Mouse (Mus musculus): ENCODE measurements around the gene Apba2. TPM values are rescaled to one million over a fixed set of nuclear protein-coding genes. Genes with fewer than 3 reads are reported as not detected.

Gene Apba2
- polyA plus RNA-seq, 1 experiment from 2014 or later = 106 TPM

DNA sequence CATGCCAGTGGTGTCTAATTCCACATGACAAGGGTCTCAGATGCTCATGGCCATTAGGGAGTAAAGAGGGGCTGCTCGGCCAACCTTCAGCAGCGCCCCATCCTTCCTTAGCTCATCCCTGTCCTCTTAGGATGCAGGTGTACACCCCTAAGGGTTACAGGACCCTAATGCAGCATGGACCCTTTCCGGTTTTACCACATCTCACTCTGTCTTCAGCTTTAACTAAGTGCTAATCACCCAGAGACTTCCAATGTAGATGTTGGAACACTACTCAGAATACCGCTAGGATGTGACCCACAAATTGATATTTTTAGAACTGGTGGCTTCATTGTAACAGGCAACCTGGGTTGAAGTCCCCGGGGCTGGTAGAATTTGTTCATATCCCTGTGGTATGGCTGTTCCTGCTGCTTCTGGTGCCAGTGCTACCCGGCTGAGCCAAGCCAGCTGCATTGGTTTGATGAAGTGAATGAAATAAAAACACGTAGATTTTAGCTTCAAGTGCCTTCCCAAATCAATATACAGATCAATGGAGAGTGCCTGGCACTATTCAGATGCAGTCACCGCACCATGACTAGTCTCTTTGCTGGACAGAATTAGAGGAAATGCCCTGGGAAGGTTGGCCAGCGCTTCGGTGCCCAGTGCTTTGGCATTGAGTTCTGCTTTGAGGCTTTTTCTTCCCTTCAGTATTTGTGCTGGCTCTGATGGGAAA, 178.4 kb downstream of the Apba2 start:
- no peaks in the 10 kb centered on the region for H3K27me3 ChIP-seq
- ATAC-seq (ENCODE audit: low FRiP score) = no peak

DNA sequence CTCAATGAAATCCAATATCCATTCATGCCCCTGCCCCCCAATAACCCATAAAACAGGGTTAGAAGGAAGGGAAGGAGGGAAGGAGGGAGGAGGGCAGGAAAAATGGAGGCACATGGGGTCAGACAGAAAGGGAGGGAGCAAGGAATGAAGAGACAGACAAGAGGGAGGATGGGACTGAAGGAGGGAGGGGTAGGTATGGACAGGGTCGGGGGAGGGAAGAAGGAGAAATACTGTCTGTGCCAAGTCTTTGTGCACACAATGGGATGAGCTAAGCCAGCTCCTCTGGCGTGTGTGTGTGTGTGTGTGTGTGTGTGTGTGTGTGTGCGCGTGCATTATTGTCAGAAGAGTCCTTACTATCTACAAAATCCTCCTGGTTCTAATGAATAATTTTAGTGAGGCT, 183.4 kb downstream of the Apba2 start:
- peaks cover 8% of the 10 kb centered on the region; the same call in 1 of the 2 replicates for H3K4me1 ChIP-seq
- no peak overlapping the region for H3K4me3 ChIP-seq (replicated peaks)
- H3K36me3 ChIP-seq (replicated peaks) = no peaks in the 10 kb centered on the region
- 0 out of 2 replicates have a peak, but pooled peaks have one; percentile 41 for ATAC-seq (ENCODE audit: low FRiP score)
- no peaks in the 10 kb centered on the region for H3K9me3 ChIP-seq
- H3K27me3 ChIP-seq = no peaks in the 10 kb centered on the region
- no peak overlapping the region for H3K27ac ChIP-seq
- WGBS = 91% methylated on average over 4 of the region's 4 CpGs
- H3K4me2 ChIP-seq = no peak overlapping the region
- no peak overlapping the region for H3K9ac ChIP-seq

More for the DNA sequence above, 178.4 kb downstream of the Apba2 start:
- Histone ChIP-seq H3K4me2 (no peak overlapping the region), H3K9ac (no peak overlapping the region), H3K4me1 (no peaks in the 10 kb centered on the region), H3K9me3 (no peaks in the 10 kb centered on the region), H3K27ac (no peak overlapping the region), H3K4me3 (replicated peaks) (no peak overlapping the region), H3K36me3 (replicated peaks) (no peaks in the 10 kb centered on the region)
- whole genome bisulfite sequencing = 94% methylated on average over 10 of the region's 10 CpGs

DNA sequence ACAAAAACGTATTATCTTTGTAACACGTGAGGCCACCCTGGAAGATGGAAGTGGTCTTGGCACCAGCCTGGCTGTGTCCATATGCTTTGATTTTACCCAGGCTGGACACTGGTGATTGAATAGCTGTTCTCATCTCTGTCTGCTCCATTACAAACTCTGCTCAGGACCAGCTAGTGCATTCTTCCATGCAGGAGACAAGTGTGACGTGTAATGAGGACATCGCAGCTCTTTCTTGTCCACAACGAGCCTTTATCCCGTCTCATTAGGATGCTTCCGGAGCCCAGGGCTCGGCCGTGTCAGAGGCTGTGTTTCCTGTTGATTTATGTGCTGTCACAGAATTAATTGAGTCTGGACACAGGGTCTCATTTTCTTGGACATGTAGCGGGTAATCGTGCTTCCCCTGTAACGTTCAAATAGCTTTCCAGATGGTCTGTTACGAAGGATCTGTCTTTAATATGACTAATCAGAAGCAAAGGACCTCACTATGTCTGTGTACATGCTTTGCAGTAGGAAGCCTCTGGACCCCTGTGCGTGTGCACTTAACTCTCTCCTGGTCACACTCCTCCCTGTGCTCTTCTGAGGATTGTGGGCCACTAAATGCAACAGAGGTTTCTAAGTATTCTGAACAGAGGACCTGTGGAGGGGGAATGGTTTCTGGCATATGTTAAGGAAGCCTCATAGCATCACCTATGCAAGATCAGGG, 186.8 kb downstream of the Apba2 start:
- peak overlapping the region; percentile 43; the same call in 1 of the 2 replicates for H3K27ac ChIP-seq
- H3K4me2 ChIP-seq = no peak overlapping the region
- no peak overlapping the region for H3K4me3 ChIP-seq (replicated peaks)

DNA sequence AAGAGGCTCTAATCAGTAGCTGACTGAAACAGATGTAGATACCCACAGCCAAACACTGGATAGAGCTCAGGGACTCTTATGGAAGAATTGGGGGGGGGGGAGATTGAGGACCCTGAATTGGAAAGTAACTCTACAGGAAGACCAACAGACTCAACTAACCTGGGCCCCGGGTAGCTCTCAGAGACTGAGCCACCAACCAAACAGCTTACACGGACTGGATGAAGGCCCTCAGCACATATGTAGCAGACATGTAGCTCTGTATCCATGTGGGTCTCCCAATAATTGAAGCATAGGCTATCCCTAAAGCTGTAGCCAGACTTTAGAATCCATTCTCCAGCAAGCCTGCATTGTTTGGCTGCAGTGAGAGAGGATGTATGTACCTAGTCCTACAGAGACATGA, 190.3 kb downstream of the Apba2 start:
- no peak for ATAC-seq (ENCODE audit: low FRiP score)
- H3K4me2 ChIP-seq = no peak overlapping the region
- peaks cover 22% of the 10 kb centered on the region for H3K4me1 ChIP-seq
- WGBS = 88% methylated on average over 2 of the region's 2 CpGs
- H3K27ac ChIP-seq = no peak overlapping the region
- peaks cover 12% of the 10 kb centered on the region for H3K36me3 ChIP-seq (replicated peaks)
- H3K9me3 ChIP-seq = no peaks in the 10 kb centered on the region
- no peak overlapping the region for H3K4me3 ChIP-seq (replicated peaks)
- no peaks in the 10 kb centered on the region for H3K27me3 ChIP-seq
- H3K9ac ChIP-seq = no peak overlapping the region

More for the DNA sequence above, 186.8 kb downstream of the Apba2 start:
- H3K4me1 ChIP-seq = peaks cover 8% of the 10 kb centered on the region; the same call in 1 of the 2 replicates
- no peaks in the 10 kb centered on the region for H3K9me3 ChIP-seq
- WGBS = 63% methylated on average over 14 of the region's 14 CpGs
- ATAC-seq (ENCODE audit: low FRiP score) = peak; percentile 57
- H3K9ac ChIP-seq = no peak overlapping the region
- H3K36me3 ChIP-seq (replicated peaks) = no peaks in the 10 kb centered on the region
- H3K27me3 ChIP-seq = no peaks in the 10 kb centered on the region

DNA sequence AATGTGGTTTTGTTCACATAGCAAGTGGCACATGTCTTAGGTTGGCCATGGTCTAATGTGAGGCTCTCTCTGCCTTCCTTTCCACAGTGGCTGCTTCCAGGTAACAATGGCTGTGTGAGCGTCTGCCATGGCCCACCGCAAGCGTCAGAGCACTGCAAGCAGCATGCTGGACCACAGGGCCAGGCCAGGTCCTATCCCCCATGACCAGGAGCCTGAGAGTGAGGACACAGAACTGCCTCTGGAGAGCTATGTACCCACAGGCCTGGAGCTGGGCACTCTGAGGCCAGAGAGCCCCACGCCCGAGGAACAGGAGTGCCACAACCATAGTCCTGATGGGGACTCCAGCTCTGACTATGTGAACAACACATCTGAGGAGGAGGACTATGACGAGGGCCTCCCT, 193.4 kb downstream of the Apba2 start:
- H3K27ac ChIP-seq = no peak overlapping the region
- peaks cover 28% of the 10 kb centered on the region for H3K4me1 ChIP-seq
- H3K4me2 ChIP-seq = no peak overlapping the region
- H3K4me3 ChIP-seq (replicated peaks) = no peak overlapping the region
- no peaks in the 10 kb centered on the region for H3K9me3 ChIP-seq
- no peak for ATAC-seq (ENCODE audit: low FRiP score)
- H3K9ac ChIP-seq = no peak overlapping the region
- no peaks in the 10 kb centered on the region for H3K27me3 ChIP-seq
- peaks cover 12% of the 10 kb centered on the region for H3K36me3 ChIP-seq (replicated peaks)
- 94% methylated on average over 6 of the region's 6 CpGs for WGBS

DNA sequence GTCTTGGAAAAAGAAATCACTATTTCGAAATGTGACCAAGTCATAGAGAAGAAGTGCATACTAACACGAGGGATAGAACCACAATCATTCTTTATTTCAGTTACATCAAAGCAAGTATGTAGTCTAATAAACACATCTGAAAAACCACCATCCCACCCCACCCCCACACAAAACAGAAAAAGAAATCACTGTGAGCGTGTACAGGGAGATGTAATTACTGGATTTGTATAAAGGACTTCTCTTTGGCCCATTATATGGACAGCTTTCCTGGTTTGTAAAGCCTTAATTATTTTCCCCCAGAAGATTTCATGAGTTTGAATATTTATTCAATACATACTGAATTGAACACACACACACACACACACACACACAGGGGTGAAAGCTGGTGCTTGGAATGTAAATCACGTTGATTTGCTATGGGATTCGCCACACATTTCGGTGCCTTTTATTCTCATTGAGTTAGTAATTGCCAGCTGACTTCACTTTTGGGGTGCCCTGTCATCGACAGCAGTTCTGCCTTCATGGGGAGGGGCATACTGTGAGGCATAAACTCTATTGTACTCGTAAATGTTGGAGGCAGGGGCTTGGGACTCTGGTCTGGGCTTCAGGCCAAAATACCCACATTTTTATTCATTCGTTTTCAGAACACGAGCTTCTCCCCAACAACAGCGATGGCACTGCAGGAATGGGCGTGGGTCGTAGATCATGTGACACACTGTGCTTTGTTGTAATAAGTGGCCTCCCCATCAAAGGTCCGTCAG, 195.2 kb downstream of the Apba2 start:
- peaks cover 28% of the 10 kb centered on the region for H3K4me1 ChIP-seq
- no peaks in the 10 kb centered on the region for H3K27me3 ChIP-seq
- no peak overlapping the region for H3K9ac ChIP-seq
- peaks cover 14% of the 10 kb centered on the region for H3K36me3 ChIP-seq (replicated peaks)
- H3K4me3 ChIP-seq (replicated peaks) = no peak overlapping the region
- peak overlapping the region; percentile 75 for H3K27ac ChIP-seq
- peak; percentile 83 for ATAC-seq (ENCODE audit: low FRiP score)
- H3K9me3 ChIP-seq = no peaks in the 10 kb centered on the region
- H3K4me2 ChIP-seq = 0 out of 2 replicates have a peak overlapping the region, but pooled peaks have one; percentile 1
- 47% methylated on average over 14 of the region's 14 CpGs for WGBS

DNA sequence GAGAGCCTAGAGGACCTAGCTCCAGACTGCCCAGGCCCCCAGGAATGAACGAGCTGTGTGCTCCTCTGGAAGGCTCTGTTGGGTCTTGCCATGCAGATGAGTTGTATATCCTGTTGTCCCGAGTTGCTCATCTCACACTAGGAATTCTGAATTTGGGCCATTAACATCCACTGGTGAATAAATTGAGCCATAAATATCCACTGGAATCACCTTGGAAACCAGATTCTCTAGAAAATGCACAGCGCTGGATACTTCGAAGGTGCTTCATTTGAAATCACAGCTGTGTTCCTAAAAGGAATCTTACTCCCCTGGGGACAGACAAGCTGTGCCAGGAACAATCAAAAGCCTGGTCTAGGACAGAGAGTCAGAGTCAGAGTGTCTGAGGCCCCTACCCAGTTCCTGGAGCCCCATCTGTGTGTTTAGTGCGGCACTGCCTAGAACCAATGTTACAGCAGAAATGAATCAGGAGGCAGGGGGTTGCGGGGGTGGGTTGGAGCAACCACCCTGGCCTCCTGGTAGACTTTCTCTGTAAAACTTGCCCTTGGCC, 196.4 kb downstream of the Apba2 start:
- 82% methylated on average over 6 of the region's 6 CpGs for WGBS
- Histone ChIP-seq H3K27ac (peak overlapping the region; percentile 75), H3K4me1 (peaks cover 28% of the 10 kb centered on the region)

DNA sequence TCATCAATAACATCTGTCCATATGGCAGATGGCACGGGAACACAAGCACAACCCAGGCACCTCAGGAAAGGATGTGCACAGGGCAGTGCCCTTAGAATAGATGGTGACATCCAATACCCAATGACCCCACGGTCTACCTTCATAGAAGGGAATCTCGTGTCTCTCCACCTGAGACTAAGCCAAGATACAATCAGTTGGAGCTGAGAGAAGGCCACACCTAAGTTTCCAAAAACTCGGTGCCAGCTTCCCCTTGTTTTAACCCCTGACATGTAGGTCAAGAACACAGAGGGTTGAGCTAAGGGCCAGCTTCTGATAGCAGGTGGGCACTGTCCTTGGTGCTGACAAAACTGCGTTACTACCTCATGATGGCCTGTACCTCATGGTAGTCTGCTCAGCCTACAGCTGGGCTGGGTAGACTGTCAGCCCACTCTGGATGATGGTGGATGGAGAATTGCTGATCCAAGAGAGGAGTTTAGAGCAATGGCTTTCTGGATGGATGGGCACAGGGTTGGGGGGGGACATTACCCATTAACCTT, 202.6 kb downstream of the Apba2 start:
- no peak for ATAC-seq (ENCODE audit: low FRiP score)
- WGBS = 82% methylated on average over 5 of the region's 5 CpGs
- H3K4me2 ChIP-seq = no peak overlapping the region
- H3K9me3 ChIP-seq = no peaks in the 10 kb centered on the region
- H3K9ac ChIP-seq = no peak overlapping the region
- H3K4me1 ChIP-seq = peaks cover 5% of the 10 kb centered on the region
- no peak overlapping the region for H3K27ac ChIP-seq
- no peaks in the 10 kb centered on the region for H3K27me3 ChIP-seq
- H3K36me3 ChIP-seq (replicated peaks) = 0 out of 2 replicates have a peak, but pooled peaks cover 2% of the 10 kb centered on the region
- H3K4me3 ChIP-seq (replicated peaks) = no peak overlapping the region

More for the DNA sequence above, 196.4 kb downstream of the Apba2 start:
- H3K9me3 ChIP-seq = no peaks in the 10 kb centered on the region
- H3K4me2 ChIP-seq = no peak overlapping the region
- H3K36me3 ChIP-seq (replicated peaks) = peaks cover 14% of the 10 kb centered on the region
- ATAC-seq (ENCODE audit: low FRiP score) = no peak
- H3K4me3 ChIP-seq (replicated peaks) = no peak overlapping the region
- no peak overlapping the region for H3K9ac ChIP-seq
- no peaks in the 10 kb centered on the region for H3K27me3 ChIP-seq

DNA sequence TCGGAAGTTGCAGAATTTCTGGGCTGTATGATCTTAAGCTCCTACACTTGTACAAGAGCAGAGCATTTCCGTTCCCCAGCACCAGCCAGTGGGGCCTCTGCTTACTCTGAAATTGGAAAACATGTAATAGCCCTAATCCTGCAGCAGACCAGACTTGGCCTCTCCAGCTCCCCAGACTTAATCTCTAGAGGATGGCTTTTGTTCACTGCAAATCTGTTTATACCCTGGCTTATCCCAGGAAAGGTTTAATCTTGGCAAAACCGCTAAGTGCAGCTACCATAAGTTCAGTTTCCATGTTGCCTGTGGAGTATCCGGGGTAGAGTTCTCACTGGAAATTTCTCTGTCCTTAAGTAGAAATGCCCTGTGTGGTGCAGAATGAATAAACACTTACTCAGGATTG, 206.7 kb downstream of the Apba2 start:
- 70% methylated on average over 4 of the region's 4 CpGs for WGBS
- H3K27ac ChIP-seq = no peak overlapping the region
- ATAC-seq (ENCODE audit: low FRiP score) = no peak
- H3K4me1 ChIP-seq = peaks cover 5% of the 10 kb centered on the region; the same call in 1 of the 2 replicates
- no peaks in the 10 kb centered on the region for H3K36me3 ChIP-seq (replicated peaks)
- no peaks in the 10 kb centered on the region for H3K9me3 ChIP-seq
- H3K4me2 ChIP-seq = no peak overlapping the region
- no peaks in the 10 kb centered on the region for H3K27me3 ChIP-seq
- no peak overlapping the region for H3K9ac ChIP-seq
- H3K4me3 ChIP-seq (replicated peaks) = no peak overlapping the region

DNA sequence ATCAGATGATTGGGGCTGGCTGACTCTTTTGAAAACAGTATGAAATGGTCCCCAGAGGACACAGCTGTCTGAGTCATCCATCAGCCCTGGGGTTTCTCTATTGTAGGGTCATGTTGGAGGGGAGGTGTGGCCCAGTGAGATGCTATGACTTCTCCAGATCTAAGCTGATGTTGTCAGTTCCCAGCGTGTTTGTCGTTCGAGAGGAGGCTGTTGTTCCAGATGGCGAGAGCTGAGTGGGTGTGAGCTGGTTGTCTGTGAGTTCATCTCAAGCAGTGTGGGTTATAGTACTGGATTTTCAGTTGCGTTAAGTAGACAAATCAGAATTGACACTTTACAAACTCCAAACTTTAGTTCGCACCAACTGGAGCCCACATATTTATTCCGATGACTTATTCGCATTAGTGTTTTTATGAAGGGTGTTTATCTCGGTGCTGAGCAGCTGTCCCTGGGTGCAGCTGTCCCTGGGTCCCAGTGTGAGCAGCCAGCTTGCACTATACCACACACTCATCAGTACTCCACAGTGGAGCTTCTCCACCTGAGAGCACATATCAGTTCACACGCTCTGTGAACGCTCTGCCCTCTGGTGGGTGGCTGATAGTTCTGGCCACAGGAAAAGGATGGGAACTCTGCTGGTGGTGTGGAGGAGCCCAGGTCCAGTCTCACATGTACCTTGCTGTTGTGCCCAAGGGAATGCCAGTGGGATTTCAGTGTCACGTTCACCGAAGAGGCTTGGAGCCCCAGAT, 208.2 kb downstream of the Apba2 start:
- 0 out of 2 replicates have a peak, but pooled peaks have one; percentile 44 for ATAC-seq (ENCODE audit: low FRiP score)
- Histone ChIP-seq H3K27ac (no peak overlapping the region), H3K4me1 (peaks cover 5% of the 10 kb centered on the region; the same call in 1 of the 2 replicates), H3K4me2 (no peak overlapping the region), H3K4me3 (replicated peaks) (no peak overlapping the region), H3K9ac (no peak overlapping the region), H3K27me3 (no peaks in the 10 kb centered on the region), H3K9me3 (no peaks in the 10 kb centered on the region), H3K36me3 (replicated peaks) (0 out of 2 replicates have a peak, but pooled peaks cover 3% of the 10 kb centered on the region)
- WGBS = 88% methylated on average over 13 of the region's 13 CpGs

DNA sequence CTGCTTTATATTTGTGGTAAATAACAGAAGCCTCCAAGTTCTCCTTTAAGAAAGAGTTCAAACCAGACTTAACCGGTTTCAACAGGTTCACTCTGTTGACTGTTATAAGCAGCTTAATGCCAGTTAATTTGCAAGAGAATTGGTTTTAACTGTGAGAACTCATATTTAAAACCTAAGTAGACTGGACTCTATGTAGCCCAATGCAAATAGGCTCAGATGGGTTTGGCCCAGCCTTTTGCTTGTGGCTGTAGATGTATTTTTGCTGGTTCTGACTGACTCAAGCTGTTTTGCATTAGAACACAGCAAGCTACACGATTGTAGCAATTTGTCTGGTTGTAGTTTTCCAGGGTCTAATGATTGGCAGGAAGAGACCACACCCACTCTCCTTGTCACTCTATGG, 214.8 kb downstream of the Apba2 start:
- Histone ChIP-seq H3K27ac (no peak overlapping the region), H3K27me3 (no peaks in the 10 kb centered on the region), H3K9ac (no peak overlapping the region), H3K4me2 (no peak overlapping the region), H3K9me3 (no peaks in the 10 kb centered on the region), H3K36me3 (replicated peaks) (peaks cover 11% of the 10 kb centered on the region), H3K4me1 (no peaks in the 10 kb centered on the region), H3K4me3 (replicated peaks) (no peak overlapping the region)
- 60% methylated on average over 2 of the region's 2 CpGs for WGBS
- no peak for ATAC-seq (ENCODE audit: low FRiP score)
